Mouse (Mus musculus): ENCODE results near the gene Tspan15. TPM values are rescaled to one million over a fixed set of nuclear protein-coding genes. Genes with fewer than 3 reads are reported as not detected.

Gene Tspan15
- total RNA-seq, 1 experiment from 2014 or later: 0.32 TPM

- no peak for ATAC-seq (replicated peaks; ENCODE audit: low read depth, poor library complexity, severe bottlenecking)
Measured at GRCm38 (mm10) chr10:62194461-62194860, 36.6 kb downstream of the Tspan15 start.

GRCm38 (mm10) chr10:62194043-62194442 lies 37.0 kb downstream of the Tspan15 start:
- no peak for ATAC-seq (replicated peaks; ENCODE audit: low read depth, poor library complexity, severe bottlenecking)

- no peak for ATAC-seq (replicated peaks; ENCODE audit: low read depth, poor library complexity, severe bottlenecking)
Measured at GRCm38 (mm10) chr10:62192701-62193157, 38.3 kb downstream of the Tspan15 start.

GRCm38 (mm10) chr10:62190821-62191220 lies 40.2 kb downstream of the Tspan15 start:
- no peak for ATAC-seq (replicated peaks; ENCODE audit: low read depth, poor library complexity, severe bottlenecking)

GRCm38 (mm10) chr10:62189910-62190309 lies 41.1 kb downstream of the Tspan15 start:
- peak; percentile 15; the same call in 1 of the 2 replicates for ATAC-seq (replicated peaks; ENCODE audit: low read depth, poor library complexity, severe bottlenecking)

GRCm38 (mm10) chr10:62189303-62189702 lies 41.7 kb downstream of the Tspan15 start:
- ATAC-seq (replicated peaks; ENCODE audit: low read depth, poor library complexity, severe bottlenecking): no peak

- peak; percentile 59 for ATAC-seq (replicated peaks; ENCODE audit: low read depth, poor library complexity, severe bottlenecking)
Measured at GRCm38 (mm10) chr10:62186882-62187281, 44.2 kb downstream of the Tspan15 start.

- peak; percentile 96 for ATAC-seq (replicated peaks; ENCODE audit: low read depth, poor library complexity, severe bottlenecking)
Measured at GRCm38 (mm10) chr10:62183053-62183452, 48.0 kb downstream of the Tspan15 start.

GRCm38 (mm10) chr10:62182471-62183014 lies 48.5 kb downstream of the Tspan15 start:
- ATAC-seq (replicated peaks; ENCODE audit: low read depth, poor library complexity, severe bottlenecking): no peak

- ATAC-seq (replicated peaks; ENCODE audit: low read depth, poor library complexity, severe bottlenecking): no peak; the same call in 1 of the 2 replicates
Measured at GRCm38 (mm10) chr10:62181701-62182100, 49.4 kb downstream of the Tspan15 start.

- no peak for ATAC-seq (replicated peaks; ENCODE audit: low read depth, poor library complexity, severe bottlenecking)
Measured at GRCm38 (mm10) chr10:62179944-62180343, 51.1 kb downstream of the Tspan15 start.

- no peak for ATAC-seq (replicated peaks; ENCODE audit: low read depth, poor library complexity, severe bottlenecking)
Measured at GRCm38 (mm10) chr10:62174533-62175313, 56.3 kb downstream of the Tspan15 start.

GRCm38 (mm10) chr10:62173941-62174448 lies 57.1 kb downstream of the Tspan15 start:
- no peak for ATAC-seq (replicated peaks; ENCODE audit: low read depth, poor library complexity, severe bottlenecking)

- ATAC-seq (replicated peaks; ENCODE audit: low read depth, poor library complexity, severe bottlenecking): no peak
Measured at GRCm38 (mm10) chr10:62172841-62173553, 58.1 kb downstream of the Tspan15 start.

- peak; percentile 29; the same call in 1 of the 2 replicates for ATAC-seq (replicated peaks; ENCODE audit: low read depth, poor library complexity, severe bottlenecking)
Measured at GRCm38 (mm10) chr10:62162410-62162809, 68.6 kb downstream of the Tspan15 start.

GRCm38 (mm10) chr10:62149929-62150328 lies 81.1 kb downstream of the Tspan15 start:
- no peak for ATAC-seq (replicated peaks; ENCODE audit: low read depth, poor library complexity, severe bottlenecking)

GRCm38 (mm10) chr10:62147466-62148248 lies 83.4 kb downstream of the Tspan15 start:
- ATAC-seq (replicated peaks; ENCODE audit: low read depth, poor library complexity, severe bottlenecking): no peak

GRCm38 (mm10) chr10:62145957-62146356 lies 85.1 kb downstream of the Tspan15 start:
- no peak for ATAC-seq (replicated peaks; ENCODE audit: low read depth, poor library complexity, severe bottlenecking)

GRCm38 (mm10) chr10:62143820-62144219 lies 87.2 kb downstream of the Tspan15 start, which contains the start of gene Fam241b:
Gene Fam241b (minus strand): TSS chr10:62143920.
- ATAC-seq (replicated peaks; ENCODE audit: low read depth, poor library complexity, severe bottlenecking): no peak

GRCm38 (mm10) chr10:62138040-62138439 lies 93.0 kb downstream of the Tspan15 start:
- no peak for ATAC-seq (replicated peaks; ENCODE audit: low read depth, poor library complexity, severe bottlenecking)

Data from common myeloid progenitor, adult 5-6 weeks (primary cell).